Mouse (Mus musculus) frontal cortex, adult (tissue): ENCODE measurements around the gene Zbtb32.
A peak's percentile ranks its signal among the peaks of the same experiment; 100 is the strongest.

ENCODE experiments used
- ATAC-seq: cut with Nextera tagmentation; 2 replicates; pipeline ENCODE4 v1.9.2; 2017; ENCODE audit warnings: mild to moderate bottlenecking, moderate library complexity, mixed read lengths; ENCODE audit not compliant: low TSS enrichment

Zbtb32 gene

GRCm38 (mm10) chr7:30567555-30567954, 31.2 kb downstream of the Zbtb32 start:
- no peak for ATAC-seq

- no peak for ATAC-seq
Measured at GRCm38 (mm10) chr7:30566033-30566432, 32.7 kb downstream of the Zbtb32 start.

- ATAC-seq, result no peak
Measured at GRCm38 (mm10) chr7:30564970-30565571, 33.6 kb downstream of the Zbtb32 start, which contains the start of gene Igflr1. TSS of gene Igflr1 (plus strand) at chr7:30565427.

GRCm38 (mm10) chr7:30563906-30564280, 34.8 kb downstream of the Zbtb32 start:
- ATAC-seq, result no peak

GRCm38 (mm10) chr7:30563117-30563905, 35.4 kb downstream of the Zbtb32 start, which contains the start of the genes U2af1l4, Gm49396 and Psenen:
TSS of gene U2af1l4 (plus strand) at chr7:30563301.
TSS of gene Gm49396 (plus strand) at chr7:30563344.
TSS of gene Psenen (minus strand) at chr7:30563627.
- peak; percentile 66 for ATAC-seq

GRCm38 (mm10) chr7:30562526-30563116, 36.1 kb downstream of the Zbtb32 start:
- no peak for ATAC-seq

- no peak for ATAC-seq
Measured at GRCm38 (mm10) chr7:30560296-30560695, 38.4 kb downstream of the Zbtb32 start.

- peak; percentile 76 for ATAC-seq
Measured at GRCm38 (mm10) chr7:30559443-30559954, 39.2 kb downstream of the Zbtb32 start, which contains the start of gene Lin37. TSS of gene Lin37 (minus strand) at chr7:30559838.

- ATAC-seq, result no peak
Measured at GRCm38 (mm10) chr7:30558656-30559442, 39.9 kb downstream of the Zbtb32 start.

- no peak for ATAC-seq
Measured at GRCm38 (mm10) chr7:30557901-30558514, 40.7 kb downstream of the Zbtb32 start.

- ATAC-seq, result no peak
Measured at GRCm38 (mm10) chr7:30556894-30557536, 41.7 kb downstream of the Zbtb32 start.

- ATAC-seq, result no peak
Measured at GRCm38 (mm10) chr7:30553810-30554584, 44.7 kb downstream of the Zbtb32 start.

GRCm38 (mm10) chr7:30553021-30553589, 45.6 kb downstream of the Zbtb32 start:
- 0 out of 2 replicates have a peak, but pooled peaks have one; percentile 14 for ATAC-seq

GRCm38 (mm10) chr7:30552102-30553020, 46.3 kb downstream of the Zbtb32 start, which contains the start of the genes Hspb6 and Proser3:
TSS of gene Hspb6 (plus strand) at chr7:30552178.
TSS of gene Proser3 (minus strand) at chr7:30552299.
- ATAC-seq, result peak; percentile 85

GRCm38 (mm10) chr7:30551445-30552101, 47.1 kb downstream of the Zbtb32 start:
- ATAC-seq, result peak; percentile 25; the same call in 1 of the 2 replicates

GRCm38 (mm10) chr7:30550603-30551002, 48.1 kb downstream of the Zbtb32 start:
- no peak for ATAC-seq

GRCm38 (mm10) chr7:30549880-30550279, 48.8 kb downstream of the Zbtb32 start:
- no peak for ATAC-seq

GRCm38 (mm10) chr7:30544327-30544726, 54.4 kb downstream of the Zbtb32 start:
- no peak for ATAC-seq
